Mouse (Mus musculus) G1E (cell line): ENCODE results near the gene Isg20.

Experiments used
- CTCF ChIP-seq: IDR thresholded peaks from 2 replicates; pipeline ENCODE4 v1.5.1; 2012; ENCODE audit warnings: low read depth, low read length, inconsistent platforms, mixed read lengths
- GATA1 ChIP-seq: IDR thresholded peaks from 2 replicates; pipeline ENCODE4 v1.6.1; 2012; ENCODE audit warnings: borderline replicate concordance, low read length, inconsistent platforms, mixed read lengths
- POLR2AphosphoS5 ChIP-seq: IDR thresholded peaks from 2 replicates; pipeline ENCODE4 v1.6.1; 2012; ENCODE audit warnings: low read depth, low read length, inconsistent platforms; ENCODE audit not compliant: insufficient replicate concordance
- TAL1 ChIP-seq: conservative IDR thresholded peaks from 2 replicates; pipeline ENCODE4 v1.6.1; 2012; ENCODE audit warnings: low read depth, low read length, inconsistent platforms, mixed read lengths

- TF ChIP-seq CTCF, result no peak
- TF ChIP-seq TAL1, result no peak
- TF ChIP-seq GATA1, result no peak
- TF ChIP-seq POLR2AphosphoS5, result no peak
These were observed 27.7 kb downstream of the Isg20 start for GRCm38 (mm10) chr7:78940971-78941370.
